Mouse (Mus musculus): ENCODE data around the gene Lrmp. TPM values are rescaled to one million over a fixed set of nuclear protein-coding genes. Genes with fewer than 3 reads are reported as not detected.

Lrmp gene
- polyA plus RNA-seq, 1 experiment from 2014 or later = 3.9 TPM

DNA sequence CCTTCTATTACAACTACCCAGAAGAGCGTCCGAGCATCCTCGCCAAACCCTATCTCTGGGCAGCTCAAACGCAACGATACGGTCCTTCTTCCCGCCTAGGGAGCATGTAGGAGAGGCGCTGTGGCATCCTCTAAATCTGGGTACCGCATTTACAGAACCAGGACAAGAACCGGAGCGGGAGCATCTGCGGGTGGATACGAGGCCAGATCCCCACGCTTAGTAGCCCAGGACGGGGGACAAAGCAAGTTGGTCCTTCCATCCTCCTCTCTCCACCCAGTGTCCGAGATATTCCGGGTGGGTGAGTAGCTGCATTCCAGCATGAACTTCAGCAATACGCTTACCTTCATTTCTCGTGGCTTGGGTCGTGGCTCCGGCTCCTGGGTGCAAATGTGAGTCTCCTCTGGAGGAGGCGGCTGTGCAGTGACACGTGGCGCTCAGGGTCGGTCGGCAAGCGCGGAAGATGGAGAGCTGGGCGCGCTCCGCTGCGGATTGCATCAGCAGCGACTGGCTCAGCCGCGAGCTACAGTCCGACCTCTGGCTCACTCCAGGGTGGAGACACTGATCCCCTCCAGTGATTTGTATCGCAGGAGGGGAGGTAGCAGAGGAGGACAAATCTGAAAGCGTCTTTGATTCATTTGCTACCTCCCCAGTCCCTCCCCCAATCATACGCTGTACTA, 39.8 kb upstream of the Lrmp start, which contains the start of gene Bcat1:
Gene Bcat1 (minus strand): TSS at position 637 of the 677 bp plus-strand sequence.
- Histone ChIP-seq H3K4me2 (replicated peaks; ENCODE audit: low read depth, low read length) (peak within 1 kb of the TSS; percentile 52), H3K27ac (ENCODE audit: low read length) (no peak within 1 kb of the TSS), H3K9me3 (ENCODE audit: low read length) (no peaks in the 10 kb centered on the region), H3K27me3 (replicated peaks; ENCODE audit: insufficient read depth, low read length) (peaks cover 10% of the 10 kb centered on the region), H3K4me3 (ENCODE audit: low read depth, low read length) (peak within 1 kb of the TSS; percentile 25), H3K36me3 (ENCODE audit: insufficient read depth, low read length) (no peaks in the 10 kb centered on the region), H3K4me1 (ENCODE audit: insufficient read depth, low read depth, low read length) (peaks cover 8% of the 10 kb centered on the region), H3K9ac (replicated peaks; ENCODE audit: low read depth) (no peak within 1 kb of the TSS)
- DNase-seq (ENCODE audit: low spot score) = no peak
- no peak for ATAC-seq
- WGBS = under 1% methylated on average over 39 of the region's 39 CpGs
- TF ChIP-seq EP300 (IDR thresholded peaks at IDR 0.05) (no peak), CTCF (IDR thresholded peaks at IDR 0.05) (no peak)

DNA sequence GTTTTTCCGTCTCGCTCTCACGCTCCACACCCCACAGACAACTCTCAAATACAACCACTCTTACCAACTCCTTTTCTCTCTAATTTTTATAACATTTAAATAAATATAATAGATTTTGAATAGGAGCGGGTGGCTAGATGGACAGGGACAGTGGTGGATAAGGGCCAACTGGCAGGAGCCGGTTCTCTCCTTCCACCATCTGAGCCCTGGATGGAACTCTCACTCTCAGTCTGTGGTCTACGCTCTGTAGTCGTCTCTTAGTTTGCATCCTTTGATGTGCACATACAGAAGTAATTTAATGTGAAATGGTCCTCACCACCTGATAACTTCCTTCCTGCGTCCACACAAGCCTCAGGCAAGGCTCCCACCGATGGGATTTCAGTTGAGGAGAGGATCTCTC, 39.2 kb upstream of the Lrmp start:
- no peaks in the 10 kb centered on the region for H3K9me3 ChIP-seq (ENCODE audit: low read length)
- H3K36me3 ChIP-seq (ENCODE audit: insufficient read depth, low read length) = no peaks in the 10 kb centered on the region
- H3K4me1 ChIP-seq (ENCODE audit: insufficient read depth, low read depth, low read length) = peaks cover 8% of the 10 kb centered on the region
- TF ChIP-seq CTCF (IDR thresholded peaks at IDR 0.05) (no peak), EP300 (IDR thresholded peaks at IDR 0.05) (no peak)
- 0 out of 2 replicates have a peak overlapping the region, but pooled peaks have one; percentile 52 for H3K4me2 ChIP-seq (replicated peaks; ENCODE audit: low read depth, low read length)
- no peak overlapping the region for H3K27ac ChIP-seq (ENCODE audit: low read length)
- DNase-seq (ENCODE audit: low spot score) (no peak), ATAC-seq (no peak)
- WGBS = 25% methylated on average over 9 of the region's 9 CpGs
- H3K27me3 ChIP-seq (replicated peaks; ENCODE audit: insufficient read depth, low read length) = peaks cover 10% of the 10 kb centered on the region
- H3K4me3 ChIP-seq (ENCODE audit: low read depth, low read length) = no peak overlapping the region
- H3K9ac ChIP-seq (replicated peaks; ENCODE audit: low read depth) = no peak overlapping the region

DNA sequence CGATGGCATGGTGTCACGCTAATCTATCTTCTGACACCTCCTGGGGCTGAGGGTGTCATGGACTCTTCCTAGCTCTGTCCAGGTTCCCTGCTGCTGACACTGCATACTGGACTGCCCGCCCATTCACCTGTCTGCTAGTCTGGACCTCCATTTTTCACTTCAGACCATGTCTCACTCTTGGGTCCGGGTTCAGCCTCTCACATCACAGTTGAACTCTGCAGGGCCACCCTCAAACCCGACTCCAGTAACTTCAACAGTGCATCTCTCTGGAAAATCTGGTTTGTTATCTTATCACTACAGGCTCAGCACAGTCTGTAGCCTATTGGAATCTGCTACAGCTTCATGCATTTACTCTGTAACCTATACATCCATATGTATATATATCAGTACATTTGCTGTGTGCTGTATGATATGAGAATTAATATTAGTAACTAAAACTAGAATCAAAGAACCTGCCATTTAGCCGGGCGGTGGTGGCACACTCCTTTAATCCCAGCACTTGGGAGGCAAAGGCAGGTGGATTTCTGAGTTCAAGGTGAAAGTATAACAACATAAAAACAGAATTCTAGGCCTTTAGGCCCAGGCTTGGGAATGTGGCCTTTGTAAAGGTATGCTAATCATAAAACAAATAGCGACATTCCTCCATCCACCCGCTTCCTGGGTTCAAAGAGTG, 36.2 kb upstream of the Lrmp start:
- peaks cover 8% of the 10 kb centered on the region for H3K4me1 ChIP-seq (ENCODE audit: insufficient read depth, low read depth, low read length)
- H3K27me3 ChIP-seq (replicated peaks; ENCODE audit: insufficient read depth, low read length) = peaks cover 10% of the 10 kb centered on the region
- no peaks in the 10 kb centered on the region for H3K9me3 ChIP-seq (ENCODE audit: low read length)
- ATAC-seq (no peak), DNase-seq (ENCODE audit: low spot score) (no peak)
- H3K36me3 ChIP-seq (ENCODE audit: insufficient read depth, low read length) = no peaks in the 10 kb centered on the region
- WGBS = 65% methylated on average over 8 of the region's 9 CpGs
- no peak overlapping the region for H3K27ac ChIP-seq (ENCODE audit: low read length)
- no peak overlapping the region for H3K4me3 ChIP-seq (ENCODE audit: low read depth, low read length)
- H3K4me2 ChIP-seq (replicated peaks; ENCODE audit: low read depth, low read length) = no peak overlapping the region
- no peak overlapping the region for H3K9ac ChIP-seq (replicated peaks; ENCODE audit: low read depth)
- TF ChIP-seq EP300 (IDR thresholded peaks at IDR 0.05) (no peak), CTCF (IDR thresholded peaks at IDR 0.05) (no peak)

DNA sequence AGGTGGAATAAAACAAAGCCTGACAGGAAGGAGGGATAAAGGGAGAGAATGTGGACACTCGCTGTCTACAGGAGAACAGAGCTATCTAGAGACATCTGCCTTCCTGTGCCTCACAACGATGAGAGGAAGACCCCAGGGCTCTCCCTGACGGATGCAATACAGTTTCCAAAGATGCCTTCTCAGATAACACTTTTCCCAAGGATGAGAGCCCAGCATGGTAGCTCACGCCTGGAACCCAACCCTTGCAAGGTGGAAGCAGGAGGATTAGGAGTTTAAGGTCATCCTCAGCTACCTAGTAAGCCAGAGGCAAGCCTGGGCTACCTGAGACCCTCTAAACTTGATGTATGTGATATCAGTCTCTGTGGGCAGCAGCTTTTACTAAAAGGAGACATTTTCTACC, 33.7 kb upstream of the Lrmp start:
- no peaks in the 10 kb centered on the region for H3K9me3 ChIP-seq (ENCODE audit: low read length)
- H3K27me3 ChIP-seq (replicated peaks; ENCODE audit: insufficient read depth, low read length) = no peaks in the 10 kb centered on the region
- 63% methylated on average over 4 of the region's 4 CpGs for WGBS
- TF ChIP-seq CTCF (IDR thresholded peaks at IDR 0.05) (no peak), EP300 (IDR thresholded peaks at IDR 0.05) (no peak)
- no peaks in the 10 kb centered on the region for H3K36me3 ChIP-seq (ENCODE audit: insufficient read depth, low read length)
- no peak overlapping the region for H3K4me2 ChIP-seq (replicated peaks; ENCODE audit: low read depth, low read length)
- H3K4me3 ChIP-seq (ENCODE audit: low read depth, low read length) = no peak overlapping the region
- no peak overlapping the region for H3K9ac ChIP-seq (replicated peaks; ENCODE audit: low read depth)
- no peaks in the 10 kb centered on the region for H3K4me1 ChIP-seq (ENCODE audit: insufficient read depth, low read depth, low read length)
- ATAC-seq (no peak), DNase-seq (ENCODE audit: low spot score) (no peak)
- H3K27ac ChIP-seq (ENCODE audit: low read length) = no peak overlapping the region

DNA sequence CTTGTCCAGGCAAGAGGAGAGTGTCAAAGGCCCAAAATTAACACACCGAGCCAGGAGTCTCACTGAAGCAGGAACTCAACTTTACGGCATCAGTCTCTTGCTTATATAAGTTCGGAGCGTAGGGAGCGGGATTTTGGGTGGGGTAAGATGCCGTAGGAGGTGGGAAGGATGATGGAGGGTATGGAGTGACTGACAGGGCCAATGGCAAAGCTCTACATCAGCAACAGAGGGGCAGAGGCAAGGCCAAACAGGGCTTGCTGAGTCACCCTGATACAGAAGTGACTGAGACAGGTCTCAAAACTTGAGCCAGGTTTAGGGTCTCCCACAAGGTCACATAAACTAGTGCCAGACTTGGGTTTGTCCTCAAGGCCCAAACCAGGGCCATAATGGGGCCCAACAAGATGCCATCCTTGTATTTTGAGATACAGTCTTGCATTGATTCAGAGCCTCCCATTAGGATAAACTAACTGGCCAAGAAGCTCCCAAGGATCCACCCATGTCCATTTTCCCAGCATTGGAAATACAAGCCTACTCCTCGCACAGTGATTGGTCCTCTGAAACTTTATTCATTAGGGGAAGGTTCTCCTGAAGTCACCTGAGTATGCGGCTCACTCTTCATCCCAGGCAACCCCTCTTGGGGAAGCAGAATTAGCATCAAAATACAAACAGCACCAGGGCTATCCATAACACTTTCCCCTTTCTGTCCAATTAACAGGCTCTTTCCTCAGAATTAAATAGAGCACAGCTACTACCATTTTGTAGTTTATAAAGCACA, 30.9 kb upstream of the Lrmp start:
- WGBS = 91% methylated on average over 8 of the region's 8 CpGs

DNA sequence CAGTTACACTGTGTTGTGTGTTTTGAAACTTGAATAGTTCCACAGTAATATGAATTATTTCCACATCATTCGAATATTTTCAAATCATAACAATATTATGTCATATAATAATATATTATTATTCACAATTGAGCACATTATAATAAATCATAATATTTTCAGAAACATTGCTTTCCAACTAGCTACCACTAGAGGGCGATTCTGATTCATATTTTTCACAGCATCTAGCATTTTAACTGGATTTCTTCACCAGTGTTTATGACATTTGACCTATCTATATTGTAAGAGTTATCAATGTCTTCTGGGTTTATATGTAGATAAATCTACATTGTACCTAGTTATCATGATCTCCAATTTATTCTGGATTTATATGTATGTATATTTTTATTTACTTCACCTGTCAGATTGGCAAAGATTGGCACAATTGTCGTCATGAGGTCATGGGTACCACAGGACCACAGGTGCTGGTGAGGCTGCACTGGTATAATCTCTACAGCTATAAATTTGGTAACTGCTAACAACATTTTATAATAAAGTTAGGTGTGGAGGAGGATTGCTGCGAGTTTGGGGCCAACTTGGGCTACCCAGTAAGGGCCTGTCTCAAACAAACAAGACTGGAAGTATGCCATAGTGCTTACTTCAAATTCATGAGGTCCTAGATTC, 26.9 kb upstream of the Lrmp start:
- 44% methylated on average over 4 of the region's 4 CpGs for WGBS
- ATAC-seq (no peak), DNase-seq (ENCODE audit: low spot score) (peak; percentile 63)
- no peaks in the 10 kb centered on the region for H3K36me3 ChIP-seq (ENCODE audit: insufficient read depth, low read length)
- H3K9me3 ChIP-seq (ENCODE audit: low read length) = no peaks in the 10 kb centered on the region
- no peak overlapping the region for H3K4me3 ChIP-seq (ENCODE audit: low read depth, low read length)
- TF ChIP-seq EP300 (IDR thresholded peaks at IDR 0.05) (0 out of 2 replicates have a peak, but pooled peaks have one; percentile 14), CTCF (IDR thresholded peaks at IDR 0.05) (peak; percentile 66)
- no peaks in the 10 kb centered on the region for H3K27me3 ChIP-seq (replicated peaks; ENCODE audit: insufficient read depth, low read length)
- no peak overlapping the region for H3K27ac ChIP-seq (ENCODE audit: low read length)
- no peak overlapping the region for H3K9ac ChIP-seq (replicated peaks; ENCODE audit: low read depth)
- H3K4me2 ChIP-seq (replicated peaks; ENCODE audit: low read depth, low read length) = no peak overlapping the region
- H3K4me1 ChIP-seq (ENCODE audit: insufficient read depth, low read depth, low read length) = no peaks in the 10 kb centered on the region

More for the DNA sequence above, 30.9 kb upstream of the Lrmp start:
- ATAC-seq = no peak
- no peak overlapping the region for H3K4me2 ChIP-seq (replicated peaks; ENCODE audit: low read depth, low read length)
- H3K4me3 ChIP-seq (ENCODE audit: low read depth, low read length) = no peak overlapping the region
- TF ChIP-seq CTCF (IDR thresholded peaks at IDR 0.05) (no peak), EP300 (IDR thresholded peaks at IDR 0.05) (no peak)
- DNase-seq (ENCODE audit: low spot score) = no peak
- H3K9ac ChIP-seq (replicated peaks; ENCODE audit: low read depth) = no peak overlapping the region
- H3K4me1 ChIP-seq (ENCODE audit: insufficient read depth, low read depth, low read length) = no peaks in the 10 kb centered on the region
- H3K27me3 ChIP-seq (replicated peaks; ENCODE audit: insufficient read depth, low read length) = no peaks in the 10 kb centered on the region
- no peaks in the 10 kb centered on the region for H3K9me3 ChIP-seq (ENCODE audit: low read length)
- no peak overlapping the region for H3K27ac ChIP-seq (ENCODE audit: low read length)
- no peaks in the 10 kb centered on the region for H3K36me3 ChIP-seq (ENCODE audit: insufficient read depth, low read length)
